Mouse (Mus musculus): ENCODE data around the gene Slc38a2. TPM values are rescaled to one million over a fixed set of nuclear protein-coding genes. Genes with fewer than 3 reads are reported as not detected.

The Slc38a2 gene
- polyA plus RNA-seq, 1 experiment from 2014 or later = 190 TPM

- H3K4me3 ChIP-seq (ENCODE audit: low read length) = no peak overlapping the region
- H3K36me3 ChIP-seq (ENCODE audit: control insufficient read depth, insufficient read depth) = no peaks in the 10 kb centered on the region
- H3K4me2 ChIP-seq (ENCODE audit: low read depth, low read length) = no peak overlapping the region
- H3K4me1 ChIP-seq (ENCODE audit: control insufficient read depth, insufficient read depth, low read length) = peaks cover 2% of the 10 kb centered on the region
- 93% methylated on average over 16 of the region's 16 CpGs for WGBS
- ATAC-seq (replicated peaks; ENCODE audit: extremely low read depth, insufficient read depth, low FRiP score) = no peak
- H3K27me3 ChIP-seq (ENCODE audit: control insufficient read depth, insufficient read depth, low read length) = no peaks in the 10 kb centered on the region
- no peaks in the 10 kb centered on the region for H3K9me3 ChIP-seq (replicated peaks; ENCODE audit: control insufficient read depth, low read length)
- no peak overlapping the region for H3K9ac ChIP-seq (ENCODE audit: low read length)
- H3K27ac ChIP-seq (ENCODE audit: low read length) = no peak overlapping the region
Observed at GRCm38 (mm10) chr15:96653011-96653410, 46.5 kb downstream of the Slc38a2 start.

- WGBS = 80% methylated on average over 10 of the region's 10 CpGs
- Histone ChIP-seq H3K4me1 (ENCODE audit: control insufficient read depth, insufficient read depth, low read length) (no peaks in the 10 kb centered on the region), H3K27ac (ENCODE audit: low read length) (no peak overlapping the region), H3K9ac (ENCODE audit: low read length) (no peak overlapping the region), H3K27me3 (ENCODE audit: control insufficient read depth, insufficient read depth, low read length) (no peaks in the 10 kb centered on the region), H3K4me2 (ENCODE audit: low read depth, low read length) (no peak overlapping the region), H3K4me3 (ENCODE audit: low read length) (no peak overlapping the region), H3K36me3 (ENCODE audit: control insufficient read depth, insufficient read depth) (no peaks in the 10 kb centered on the region), H3K9me3 (replicated peaks; ENCODE audit: control insufficient read depth, low read length) (no peaks in the 10 kb centered on the region)
- no peak for ATAC-seq (replicated peaks; ENCODE audit: extremely low read depth, insufficient read depth, low FRiP score)
Observed at GRCm38 (mm10) chr15:96652531-96652930, 47.0 kb downstream of the Slc38a2 start.

GRCm38 (mm10) chr15:96647376-96647775, 52.2 kb downstream of the Slc38a2 start:
- H3K36me3 ChIP-seq (ENCODE audit: control insufficient read depth, insufficient read depth) = no peaks in the 10 kb centered on the region
- no peak overlapping the region for H3K27ac ChIP-seq (ENCODE audit: low read length)
- no peak for ATAC-seq (replicated peaks; ENCODE audit: extremely low read depth, insufficient read depth, low FRiP score)
- H3K27me3 ChIP-seq (ENCODE audit: control insufficient read depth, insufficient read depth, low read length) = no peaks in the 10 kb centered on the region
- H3K4me3 ChIP-seq (ENCODE audit: low read length) = no peak overlapping the region
- no peak overlapping the region for H3K9ac ChIP-seq (ENCODE audit: low read length)
- H3K9me3 ChIP-seq (replicated peaks; ENCODE audit: control insufficient read depth, low read length) = no peaks in the 10 kb centered on the region
- peaks cover 9% of the 10 kb centered on the region for H3K4me1 ChIP-seq (ENCODE audit: control insufficient read depth, insufficient read depth, low read length)
- 28% methylated on average over 11 of the region's 15 CpGs for WGBS
- peak overlapping the region; percentile 35; the same call in 1 of the 2 replicates for H3K4me2 ChIP-seq (ENCODE audit: low read depth, low read length)

- under 1% methylated on average over 68 of the region's 70 CpGs for WGBS
- H3K27me3 ChIP-seq (ENCODE audit: control insufficient read depth, insufficient read depth, low read length) = no peaks in the 10 kb centered on the region
- 0 out of 2 replicates have a peak, but pooled peaks cover under 1% of the 10 kb centered on the region for H3K36me3 ChIP-seq (ENCODE audit: control insufficient read depth, insufficient read depth)
- no peaks in the 10 kb centered on the region for H3K9me3 ChIP-seq (replicated peaks; ENCODE audit: control insufficient read depth, low read length)
- H3K9ac ChIP-seq (ENCODE audit: low read length) = peak within 1 kb of the TSS; percentile 88
- H3K4me3 ChIP-seq (ENCODE audit: low read length) = peak within 1 kb of the TSS; percentile 70
- peak; percentile 68 for ATAC-seq (replicated peaks; ENCODE audit: extremely low read depth, insufficient read depth, low FRiP score)
- peak within 1 kb of the TSS; percentile 95 for H3K27ac ChIP-seq (ENCODE audit: low read length)
- peak within 1 kb of the TSS; percentile 87 for H3K4me2 ChIP-seq (ENCODE audit: low read depth, low read length)
- H3K4me1 ChIP-seq (ENCODE audit: control insufficient read depth, insufficient read depth, low read length) = peaks cover 30% of the 10 kb centered on the region
Observed at GRCm38 (mm10) chr15:96642436-96643405, 56.8 kb downstream of the Slc38a2 start, which contains the start of gene Slc38a1. Gene Slc38a1, minus strand, starts transcription at chr15:96642913.

GRCm38 (mm10) chr15:96641821-96642435, 57.6 kb downstream of the Slc38a2 start:
- ATAC-seq (replicated peaks; ENCODE audit: extremely low read depth, insufficient read depth, low FRiP score) = 0 out of 2 replicates have a peak, but pooled peaks have one; percentile 5
- H3K4me2 ChIP-seq (ENCODE audit: low read depth, low read length) = peak overlapping the region; percentile 87
- H3K4me3 ChIP-seq (ENCODE audit: low read length) = peak overlapping the region; percentile 70
- no peaks in the 10 kb centered on the region for H3K9me3 ChIP-seq (replicated peaks; ENCODE audit: control insufficient read depth, low read length)
- peak overlapping the region; percentile 95 for H3K27ac ChIP-seq (ENCODE audit: low read length)
- peak overlapping the region; percentile 88 for H3K9ac ChIP-seq (ENCODE audit: low read length)
- no peaks in the 10 kb centered on the region for H3K27me3 ChIP-seq (ENCODE audit: control insufficient read depth, insufficient read depth, low read length)
- 0 out of 2 replicates have a peak, but pooled peaks cover 3% of the 10 kb centered on the region for H3K36me3 ChIP-seq (ENCODE audit: control insufficient read depth, insufficient read depth)
- 0% methylated on average over 27 of the region's 31 CpGs for WGBS
- peaks cover 28% of the 10 kb centered on the region for H3K4me1 ChIP-seq (ENCODE audit: control insufficient read depth, insufficient read depth, low read length)

GRCm38 (mm10) chr15:96641111-96641820, 58.3 kb downstream of the Slc38a2 start:
- peak overlapping the region; percentile 70 for H3K4me3 ChIP-seq (ENCODE audit: low read length)
- under 1% methylated on average over 63 of the region's 63 CpGs for WGBS
- H3K9me3 ChIP-seq (replicated peaks; ENCODE audit: control insufficient read depth, low read length) = no peaks in the 10 kb centered on the region
- H3K9ac ChIP-seq (ENCODE audit: low read length) = peak overlapping the region; percentile 88
- no peaks in the 10 kb centered on the region for H3K27me3 ChIP-seq (ENCODE audit: control insufficient read depth, insufficient read depth, low read length)
- 0 out of 2 replicates have a peak, but pooled peaks cover 3% of the 10 kb centered on the region for H3K36me3 ChIP-seq (ENCODE audit: control insufficient read depth, insufficient read depth)
- H3K27ac ChIP-seq (ENCODE audit: low read length) = peak overlapping the region; percentile 95
- peak overlapping the region; percentile 87 for H3K4me2 ChIP-seq (ENCODE audit: low read depth, low read length)
- ATAC-seq (replicated peaks; ENCODE audit: extremely low read depth, insufficient read depth, low FRiP score) = peak; percentile 68
- peaks cover 28% of the 10 kb centered on the region for H3K4me1 ChIP-seq (ENCODE audit: control insufficient read depth, insufficient read depth, low read length)

GRCm38 (mm10) chr15:96640291-96640985, 59.1 kb downstream of the Slc38a2 start:
- Histone ChIP-seq H3K4me2 (ENCODE audit: low read depth, low read length) (peak overlapping the region; percentile 87), H3K9me3 (replicated peaks; ENCODE audit: control insufficient read depth, low read length) (no peaks in the 10 kb centered on the region), H3K27ac (ENCODE audit: low read length) (peak overlapping the region; percentile 95), H3K4me1 (ENCODE audit: control insufficient read depth, insufficient read depth, low read length) (peaks cover 28% of the 10 kb centered on the region), H3K9ac (ENCODE audit: low read length) (peak overlapping the region; percentile 88), H3K4me3 (ENCODE audit: low read length) (peak overlapping the region; percentile 70), H3K27me3 (ENCODE audit: control insufficient read depth, insufficient read depth, low read length) (no peaks in the 10 kb centered on the region), H3K36me3 (ENCODE audit: control insufficient read depth, insufficient read depth) (0 out of 2 replicates have a peak, but pooled peaks cover 3% of the 10 kb centered on the region)
- 12% methylated on average over 16 of the region's 16 CpGs for WGBS
- no peak for ATAC-seq (replicated peaks; ENCODE audit: extremely low read depth, insufficient read depth, low FRiP score)

GRCm38 (mm10) chr15:96639630-96640029, 59.9 kb downstream of the Slc38a2 start:
- Histone ChIP-seq H3K36me3 (ENCODE audit: control insufficient read depth, insufficient read depth) (0 out of 2 replicates have a peak, but pooled peaks cover 3% of the 10 kb centered on the region), H3K4me2 (ENCODE audit: low read depth, low read length) (peak overlapping the region; percentile 87), H3K9me3 (replicated peaks; ENCODE audit: control insufficient read depth, low read length) (no peaks in the 10 kb centered on the region), H3K27ac (ENCODE audit: low read length) (peak overlapping the region; percentile 46), H3K27me3 (ENCODE audit: control insufficient read depth, insufficient read depth, low read length) (no peaks in the 10 kb centered on the region), H3K4me1 (ENCODE audit: control insufficient read depth, insufficient read depth, low read length) (peaks cover 30% of the 10 kb centered on the region), H3K9ac (ENCODE audit: low read length) (peak overlapping the region; percentile 50; the same call in 1 of the 2 replicates), H3K4me3 (ENCODE audit: low read length) (peak overlapping the region; percentile 70)
- 50% methylated on average over 8 of the region's 8 CpGs for WGBS
- no peak for ATAC-seq (replicated peaks; ENCODE audit: extremely low read depth, insufficient read depth, low FRiP score)

All from heart, embryonic 16.5 days (tissue).